Mouse (Mus musculus): ENCODE measurements around the gene Fli1.

GRCm38 (mm10) chr9:32417466-32418116, 125.1 kb downstream of the Fli1 start:
- TF ChIP-seq CTCF (IDR thresholded peaks at IDR 0.05; ENCODE audit: extremely low read depth, insufficient read depth, insufficient read length, insufficient replicate concordance) (no peak), POLR2A (IDR thresholded peaks at IDR 0.05; ENCODE audit: low read depth, low read length) (no peak)
